Mouse (Mus musculus): Measurements from ENCODE around the gene Gpr137c. TPM values are rescaled to one million over a fixed set of nuclear protein-coding genes. Genes with fewer than 3 reads are reported as not detected.

Gpr137c gene
- polyA plus RNA-seq, 1 experiment from 2014 or later: 1.8 TPM

- DNase-seq (ENCODE audit: low spot score) (peak; percentile 86), ATAC-seq (peak; percentile 21)
- Histone ChIP-seq H3K36me3 (ENCODE audit: insufficient read depth, low read length) (no peaks in the 10 kb centered on the region), H3K27ac (ENCODE audit: low read length) (peak within 1 kb of the TSS; percentile 93), H3K4me3 (ENCODE audit: low read depth, low read length) (peak within 1 kb of the TSS; percentile 71), H3K27me3 (replicated peaks; ENCODE audit: insufficient read depth, low read length) (no peaks in the 10 kb centered on the region), H3K4me2 (replicated peaks; ENCODE audit: low read depth, low read length) (peak within 1 kb of the TSS; percentile 91), H3K4me1 (ENCODE audit: insufficient read depth, low read depth, low read length) (no peaks in the 10 kb centered on the region), H3K9ac (replicated peaks; ENCODE audit: low read depth) (peak within 1 kb of the TSS; percentile 47), H3K9me3 (ENCODE audit: low read length) (no peaks in the 10 kb centered on the region)
- under 1% methylated on average over 48 of the region's 59 CpGs for WGBS
- TF ChIP-seq EP300 (IDR thresholded peaks at IDR 0.05): no peak
- TF ChIP-seq CTCF (IDR thresholded peaks at IDR 0.05): no peak
These were observed 806 bp downstream of the Gpr137c start, which contains the start of gene Txndc16 for GRCm38 (mm10) chr14:45220090-45220956. Gene Txndc16, minus strand, starts transcription at chr14:45220328.

DNA sequence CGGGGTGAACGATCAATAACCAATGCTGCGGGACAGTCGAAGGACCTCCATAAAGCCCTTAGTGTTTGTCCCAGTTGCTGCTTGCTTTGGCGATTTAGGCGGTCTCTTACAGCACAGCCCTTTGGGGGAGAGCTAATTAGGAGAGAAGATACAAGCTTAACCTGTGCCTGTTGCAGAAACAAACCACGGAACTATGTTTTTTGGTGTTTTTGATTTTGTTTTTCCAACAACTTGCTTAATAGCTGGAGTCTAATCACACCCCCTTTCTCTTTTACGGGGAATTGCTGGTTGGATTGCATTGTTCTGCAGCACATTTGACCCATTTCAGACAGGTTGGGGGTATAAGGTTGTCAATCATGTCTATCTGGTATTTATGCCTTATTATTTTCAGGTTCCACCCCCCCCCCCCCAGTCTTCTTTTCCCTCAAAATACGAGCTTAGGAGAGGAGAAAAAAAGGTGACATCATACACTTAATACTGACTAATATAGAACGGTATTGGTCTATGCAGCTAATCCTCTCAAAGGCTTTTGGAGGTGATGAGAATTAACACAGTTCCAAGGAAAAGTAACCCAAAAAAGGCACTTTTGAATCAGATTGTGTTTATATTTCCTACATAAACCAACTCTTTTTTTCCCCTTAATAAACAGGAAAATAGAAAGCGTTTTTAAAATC is 1.6 kb downstream of the Gpr137c start:
- ATAC-seq (no peak), DNase-seq (ENCODE audit: low spot score) (peak; percentile 40)
- Histone ChIP-seq H3K27me3 (replicated peaks; ENCODE audit: insufficient read depth, low read length) (no peaks in the 10 kb centered on the region), H3K9me3 (ENCODE audit: low read length) (no peaks in the 10 kb centered on the region), H3K4me2 (replicated peaks; ENCODE audit: low read depth, low read length) (peak overlapping the region; percentile 91), H3K4me1 (ENCODE audit: insufficient read depth, low read depth, low read length) (no peaks in the 10 kb centered on the region), H3K36me3 (ENCODE audit: insufficient read depth, low read length) (no peaks in the 10 kb centered on the region), H3K27ac (ENCODE audit: low read length) (no peak overlapping the region), H3K9ac (replicated peaks; ENCODE audit: low read depth) (0 out of 2 replicates have a peak overlapping the region, but pooled peaks have one; percentile 47), H3K4me3 (ENCODE audit: low read depth, low read length) (peak overlapping the region; percentile 71)
- no peak for TF ChIP-seq CTCF (IDR thresholded peaks at IDR 0.05)
- no peak for TF ChIP-seq EP300 (IDR thresholded peaks at IDR 0.05)
- WGBS: 9% methylated on average over 11 of the region's 11 CpGs

DNA sequence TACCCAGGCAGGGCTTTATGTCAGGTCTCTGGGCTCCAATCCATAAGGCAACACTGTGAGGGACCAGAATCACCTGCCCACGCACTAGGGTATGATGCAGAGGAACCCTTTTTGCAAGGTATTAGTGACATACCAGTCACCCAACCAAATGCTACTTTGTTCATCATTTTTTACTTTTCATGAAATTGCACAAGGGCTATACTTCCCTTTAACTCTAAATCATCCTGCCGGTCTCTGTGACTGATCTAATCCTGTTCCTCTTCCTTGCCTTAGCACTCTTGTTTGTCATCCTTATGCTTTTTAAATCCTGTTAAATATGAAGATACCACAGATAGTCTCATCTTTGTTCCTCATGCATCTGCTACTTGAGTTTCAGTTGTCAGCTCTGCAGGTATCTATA is 19.5 kb downstream of the Gpr137c start:
- H3K4me2 ChIP-seq (replicated peaks; ENCODE audit: low read depth, low read length): no peak overlapping the region
- TF ChIP-seq CTCF (IDR thresholded peaks at IDR 0.05) (no peak), EP300 (IDR thresholded peaks at IDR 0.05) (no peak)
- H3K27me3 ChIP-seq (replicated peaks; ENCODE audit: insufficient read depth, low read length): no peaks in the 10 kb centered on the region
- no peak overlapping the region for H3K9ac ChIP-seq (replicated peaks; ENCODE audit: low read depth)
- no peaks in the 10 kb centered on the region for H3K4me1 ChIP-seq (ENCODE audit: insufficient read depth, low read depth, low read length)
- no peaks in the 10 kb centered on the region for H3K9me3 ChIP-seq (ENCODE audit: low read length)
- H3K4me3 ChIP-seq (ENCODE audit: low read depth, low read length): no peak overlapping the region
- 68% methylated on average over 2 of the region's 2 CpGs for WGBS
- ATAC-seq (no peak), DNase-seq (ENCODE audit: low spot score) (no peak)
- H3K27ac ChIP-seq (ENCODE audit: low read length): no peak overlapping the region
- no peaks in the 10 kb centered on the region for H3K36me3 ChIP-seq (ENCODE audit: insufficient read depth, low read length)

DNA sequence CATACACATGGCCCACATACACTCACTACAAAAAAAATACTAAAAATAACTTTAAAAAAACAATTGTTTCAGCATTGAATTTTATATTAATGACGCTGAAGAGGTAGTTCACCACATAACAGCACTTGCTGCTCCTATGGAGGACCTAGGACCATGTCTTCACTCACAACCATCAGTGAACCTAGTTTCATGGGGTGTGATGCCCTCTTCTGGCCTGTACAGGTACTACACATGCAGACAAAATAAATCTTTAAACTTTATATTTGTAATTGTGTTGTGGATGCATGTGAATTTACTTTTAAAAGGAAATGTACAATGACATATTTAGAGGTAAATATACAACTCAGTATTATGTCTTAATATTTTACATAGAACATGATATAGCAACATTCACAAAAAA is 22.1 kb downstream of the Gpr137c start:
- H3K27ac ChIP-seq (ENCODE audit: low read length): no peak overlapping the region

GRCm38 (mm10) chr14:45251548-45252076 is 32.1 kb downstream of the Gpr137c start:
- TF ChIP-seq EP300 (IDR thresholded peaks at IDR 0.05) (no peak), CTCF (IDR thresholded peaks at IDR 0.05) (no peak)
- 86% methylated on average over 4 of the region's 4 CpGs for WGBS
- no peaks in the 10 kb centered on the region for H3K36me3 ChIP-seq (ENCODE audit: insufficient read depth, low read length)
- H3K9me3 ChIP-seq (ENCODE audit: low read length): no peaks in the 10 kb centered on the region
- no peaks in the 10 kb centered on the region for H3K4me1 ChIP-seq (ENCODE audit: insufficient read depth, low read depth, low read length)
- H3K9ac ChIP-seq (replicated peaks; ENCODE audit: low read depth): no peak overlapping the region
- no peak overlapping the region for H3K27ac ChIP-seq (ENCODE audit: low read length)
- H3K4me2 ChIP-seq (replicated peaks; ENCODE audit: low read depth, low read length): no peak overlapping the region
- no peak overlapping the region for H3K4me3 ChIP-seq (ENCODE audit: low read depth, low read length)
- no peak for ATAC-seq
- no peak for DNase-seq (ENCODE audit: low spot score)
- no peaks in the 10 kb centered on the region for H3K27me3 ChIP-seq (replicated peaks; ENCODE audit: insufficient read depth, low read length)

More for the DNA sequence above, 22.1 kb downstream of the Gpr137c start:
- ATAC-seq (no peak), DNase-seq (ENCODE audit: low spot score) (no peak)
- no peaks in the 10 kb centered on the region for H3K9me3 ChIP-seq (ENCODE audit: low read length)
- H3K27me3 ChIP-seq (replicated peaks; ENCODE audit: insufficient read depth, low read length): no peaks in the 10 kb centered on the region
- no peaks in the 10 kb centered on the region for H3K36me3 ChIP-seq (ENCODE audit: insufficient read depth, low read length)
- no peaks in the 10 kb centered on the region for H3K4me1 ChIP-seq (ENCODE audit: insufficient read depth, low read depth, low read length)
- H3K4me2 ChIP-seq (replicated peaks; ENCODE audit: low read depth, low read length): no peak overlapping the region
- no peak for TF ChIP-seq EP300 (IDR thresholded peaks at IDR 0.05)
- TF ChIP-seq CTCF (IDR thresholded peaks at IDR 0.05): peak; percentile 60
- 45% methylated on average over 1 of the region's 1 CpGs for WGBS
- H3K9ac ChIP-seq (replicated peaks; ENCODE audit: low read depth): no peak overlapping the region
- no peak overlapping the region for H3K4me3 ChIP-seq (ENCODE audit: low read depth, low read length)
